Comparison of ENCODE assay signal across 23 mouse cellular contexts in genomic region chr14:45438931-45439275, GRCm38 (mm10).
"Had no signal": no experiment of that assay in that cellular context is flagged by ENCODE, and none has a peak within 500 bp of the region (broad histone marks: within the 10 kb centered on the region; RNA-seq: fewer than 3 reads in every experiment).

No protein-coding gene starts in this region.

- H3K27me3 ChIP-seq: intestine, embryonic 15.5 days; liver, embryonic 12.5 days; liver, embryonic 15.5 days; lung, embryonic 15.5 days; megakaryocyte, embryonic 14.5 days; midbrain, embryonic 15.5 days; neural tube, embryonic 12.5 days; neural tube, embryonic 15.5 days had no signal

- H3K4me2 ChIP-seq: intestine, embryonic 15.5 days; liver, embryonic 12.5 days; liver, embryonic 15.5 days; lung, embryonic 15.5 days; midbrain, embryonic 15.5 days; neural tube, embryonic 12.5 days; neural tube, embryonic 15.5 days had no signal

- H3K36me3 ChIP-seq: intestine, embryonic 15.5 days; liver, embryonic 12.5 days; liver, embryonic 15.5 days; lung, embryonic 15.5 days; midbrain, embryonic 10.5 days; midbrain, embryonic 15.5 days; neural tube, embryonic 12.5 days; neural tube, embryonic 15.5 days had no signal

- H3K9me3 ChIP-seq: intestine, embryonic 15.5 days; liver, embryonic 12.5 days; liver, embryonic 15.5 days; lung, embryonic 15.5 days; megakaryocyte, embryonic 14.5 days; midbrain, embryonic 10.5 days; midbrain, embryonic 15.5 days; neural tube, embryonic 12.5 days; neural tube, embryonic 15.5 days had no signal

- H3K4me3 ChIP-seq: intestine, embryonic 15.5 days; layer of hippocampus, adult 2 months; liver, embryonic 12.5 days; liver, embryonic 15.5 days; lung, embryonic 15.5 days; megakaryocyte, embryonic 14.5 days; midbrain, embryonic 10.5 days; midbrain, embryonic 15.5 days; neural tube, embryonic 12.5 days; neural tube, embryonic 15.5 days had no signal

- ATAC-seq: intestine, embryonic 15.5 days; liver, embryonic 12.5 days; midbrain, embryonic 15.5 days had no signal

- H3K27ac ChIP-seq: intestine, embryonic 15.5 days; layer of hippocampus, adult 2 months; liver, embryonic 12.5 days; liver, embryonic 15.5 days; lung, embryonic 15.5 days; midbrain, embryonic 10.5 days; midbrain, embryonic 15.5 days; neural tube, embryonic 12.5 days; neural tube, embryonic 15.5 days; stomach, postnatal 0 days had no signal

- DNase-seq: kidney, adult 11 months; kidney, postnatal 10 days; layer of hippocampus, adult 9-11 months; liver; lung, adult 18-20 months; lung, postnatal 10 days; lung, postnatal 36 days; right cerebral cortex, adult 18-20 months; right cerebral cortex, postnatal 14 days; right cerebral cortex, postnatal 4 days; thymus, adult 2 months; thymus, postnatal 25 days had no signal

- H3K9ac ChIP-seq: intestine, embryonic 15.5 days; liver, embryonic 12.5 days; liver, embryonic 15.5 days; lung, embryonic 15.5 days; midbrain, embryonic 15.5 days; neural tube, embryonic 12.5 days; neural tube, embryonic 15.5 days had no signal

- H3K4me1 ChIP-seq: midbrain, embryonic 10.5 days; midbrain, embryonic 15.5 days; neural tube, embryonic 12.5 days had no signal
